Mouse (Mus musculus) kidney, adult 2 months (tissue): ENCODE data around the gene Banp.

ENCODE experiments used
- CTCF ChIP-seq: fragments of 200-500 bp; conservative IDR thresholded peaks from 2 replicates; pipeline ENCODE4 v1.5.1; 2011; ENCODE audit warnings: low read depth, mild to moderate bottlenecking, control low read depth, low read length, moderate library complexity, mixed read lengths; ENCODE audit not compliant: insufficient read depth, insufficient read length
- POLR2A ChIP-seq: fragments of 200-500 bp; IDR thresholded peaks from one replicate; pipeline ENCODE4 v1.6.1; 2011; ENCODE audit warnings: low read depth, low read length, control low read depth

DNA sequence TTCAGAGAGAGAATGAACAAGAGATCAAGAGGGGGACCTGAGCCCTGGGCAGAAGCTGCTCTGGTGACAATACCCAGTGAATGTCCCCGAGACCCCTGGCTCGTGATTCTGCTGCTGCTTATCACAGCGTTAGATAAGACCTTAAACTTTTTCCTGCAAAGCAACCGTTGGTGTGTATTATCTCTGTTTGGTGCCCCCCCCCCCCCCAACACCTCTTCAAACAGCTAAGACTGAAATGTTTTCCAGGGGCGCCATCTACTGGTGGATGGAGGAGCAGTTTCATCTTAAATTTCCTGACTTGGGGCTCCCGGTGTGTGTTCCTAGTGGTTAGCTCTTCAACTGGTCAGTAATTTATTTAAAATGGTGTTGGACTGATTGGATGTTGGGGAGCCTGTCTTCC, 39.9 kb upstream of the Banp start:
- TF ChIP-seq CTCF (peak; percentile 57), POLR2A (no peak)
